Mouse (Mus musculus) testis, adult 2 months (tissue): ENCODE results near the gene Abca1.

ENCODE experiments used
- CTCF ChIP-seq: fragments of 200-500 bp; IDR thresholded peaks from 2 replicates; pipeline ENCODE4 v1.5.1; 2012; ENCODE audit warnings: low read depth, mild to moderate bottlenecking, inconsistent platforms, low read length, moderate library complexity; ENCODE audit not compliant: control insufficient read depth, insufficient read depth, insufficient replicate concordance
- POLR2A ChIP-seq: fragments of 200-500 bp; IDR thresholded peaks from 2 replicates; pipeline ENCODE4 v1.6.1; 2012; ENCODE audit warnings: low read depth, mild to moderate bottlenecking, inconsistent platforms, low read length, moderate library complexity; ENCODE audit not compliant: control insufficient read depth

DNA sequence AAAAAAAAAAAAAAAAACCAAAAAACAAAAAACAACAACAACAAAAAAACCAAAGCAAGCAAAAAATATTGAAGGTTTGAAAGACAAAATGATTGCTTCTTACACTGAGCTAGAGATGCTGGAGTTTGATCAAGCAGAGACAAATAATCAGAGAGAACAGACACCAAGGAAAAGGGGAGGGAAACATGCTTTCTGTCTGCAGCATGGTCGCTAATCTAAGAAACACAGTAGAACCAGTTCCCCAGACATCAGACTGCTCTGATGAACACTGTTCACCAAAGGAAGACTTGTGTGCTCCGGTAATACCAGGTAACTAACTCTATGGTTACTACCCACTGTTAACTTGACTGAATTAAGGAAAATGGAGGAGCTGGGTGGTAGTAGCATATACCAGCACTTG lies 22.6 kb downstream of the Abca1 start:
- no peak for TF ChIP-seq CTCF
- no peak for TF ChIP-seq POLR2A
